Mouse (Mus musculus) bone marrow macrophage, adult 2 months (primary cell): ENCODE measurements around the gene Zfp580.

ENCODE experiments used
- CTCF ChIP-seq: IDR thresholded peaks from 2 replicates; pipeline ENCODE4 v1.5.1; 2012; ENCODE audit warnings: low read depth, mild to moderate bottlenecking, low read length, moderate library complexity
- POLR2A ChIP-seq: IDR thresholded peaks from 2 replicates; pipeline ENCODE4 v1.6.1; 2012; ENCODE audit warnings: mild to moderate bottlenecking, low read depth, low read length, borderline replicate concordance

GRCm38 (mm10) chr7:5089853-5090252 is 38.5 kb downstream of the Zfp580 start:
- no peak for TF ChIP-seq POLR2A
- TF ChIP-seq CTCF = no peak
